Mouse (Mus musculus) kidney, adult 2 months (tissue): ENCODE measurements around the gene Lrfn3.

ENCODE experiments used
- CTCF ChIP-seq: fragments of 200-500 bp; conservative IDR thresholded peaks from 2 replicates; pipeline ENCODE4 v1.5.1; 2011; ENCODE audit warnings: low read depth, mild to moderate bottlenecking, control low read depth, low read length, moderate library complexity, mixed read lengths; ENCODE audit not compliant: insufficient read depth, insufficient read length
- POLR2A ChIP-seq: fragments of 200-500 bp; IDR thresholded peaks from one replicate; pipeline ENCODE4 v1.6.1; 2011; ENCODE audit warnings: low read depth, low read length, control low read depth

DNA sequence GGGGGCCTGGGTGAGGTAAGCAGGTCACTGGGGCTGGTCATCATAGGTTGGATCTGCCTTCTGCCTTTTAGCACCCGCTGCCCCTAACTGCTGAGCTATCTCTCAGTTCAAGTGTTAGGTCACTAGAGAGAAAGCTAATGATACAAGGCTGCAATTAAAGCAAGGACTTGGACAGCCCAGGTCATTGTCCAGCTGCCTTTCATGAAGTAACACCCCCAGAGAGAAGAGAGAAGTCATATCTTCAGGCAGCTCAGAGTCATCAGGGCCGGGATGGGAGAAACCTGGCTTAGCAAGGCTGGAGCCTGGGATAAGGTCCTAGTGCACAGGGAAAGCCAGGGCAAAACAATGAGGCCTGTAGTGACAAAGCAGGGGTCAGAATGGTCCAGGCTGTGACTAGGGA, 4.9 kb upstream of the Lrfn3 start:
- TF ChIP-seq POLR2A (no peak), CTCF (no peak)
